Mouse (Mus musculus) brown adipose tissue, adult 24 weeks (tissue): ENCODE results near the gene Vstm2l. TPM values are rescaled to one million over a fixed set of nuclear protein-coding genes. Genes with fewer than 3 reads are reported as not detected.

Experiments used
- polyA plus RNA-seq: library from polyadenylated mRNA; stranded (reverse); fragments of >200 nt; gene quantifications from 2 replicates; pipeline ENCODE4 v1.2.4, GENCODE M21; 2012; ENCODE audit not compliant: missing spikeins, insufficient read depth, insufficient read length

Vstm2l gene
- polyA plus RNA-seq, 1 experiment = not detected

Other genes starting within 250 kb of the Vstm2l start
- 13.4 and 14.8 TPM in 2 replicates for gene Ctnnbl1, start 177.3 kb upstream of the Vstm2l start, polyA plus RNA-seq
- gene Tti1, start 113.8 kb downstream of the Vstm2l start, polyA plus RNA-seq = 6.7 and 7.3 TPM in 2 replicates
- 8.3 and 11.7 TPM in 2 replicates for gene Rprd1b, start 113.8 kb downstream of the Vstm2l start, polyA plus RNA-seq
- gene Tgm2, start 231.8 kb downstream of the Vstm2l start, polyA plus RNA-seq = 66.0 and 82.7 TPM in 2 replicates